Mouse (Mus musculus) heart, adult 11 months (tissue): ENCODE measurements around the gene Sfxn2.

Experiments
- DNase-seq: peaks from one replicate; pipeline ENCODE4 v3.0.0; 2022

The Sfxn2 gene

GRCm38 (mm10) chr19:46599375-46600256, 26.5 kb downstream of the Sfxn2 start:
- DNase-seq = peak; percentile 95

- peak; percentile 91 for DNase-seq
These were observed 27.2 kb downstream of the Sfxn2 start for GRCm38 (mm10) chr19:46600371-46600770.

DNA sequence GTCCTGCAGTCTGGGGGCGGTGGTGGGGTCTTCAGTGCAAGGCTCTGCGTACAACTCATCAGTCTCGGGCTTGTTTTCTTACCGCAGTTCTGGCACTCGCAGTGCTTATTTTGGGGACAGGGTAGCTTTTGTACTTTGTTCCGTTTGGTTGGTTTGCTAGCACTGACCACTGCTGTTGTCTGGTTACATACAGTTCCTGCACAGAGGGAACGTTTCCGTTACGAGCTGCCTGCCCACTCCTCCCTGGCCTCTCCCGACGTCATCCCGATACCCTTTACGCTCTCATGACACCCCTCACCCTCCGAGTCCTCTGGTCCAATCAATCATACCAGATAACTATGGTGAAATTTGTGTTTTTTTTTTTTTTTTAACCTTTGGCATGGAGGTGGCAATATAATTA, 28.3 kb downstream of the Sfxn2 start:
- peak; percentile 96 for DNase-seq

GRCm38 (mm10) chr19:46602406-46602805, 29.2 kb downstream of the Sfxn2 start:
- no peak for DNase-seq

GRCm38 (mm10) chr19:46606718-46607117, 33.6 kb downstream of the Sfxn2 start:
- no peak for DNase-seq

GRCm38 (mm10) chr19:46607424-46607823, 34.3 kb downstream of the Sfxn2 start:
- DNase-seq = peak; percentile 93

GRCm38 (mm10) chr19:46608158-46608557, 35.0 kb downstream of the Sfxn2 start:
- no peak for DNase-seq

- DNase-seq = no peak
These were observed 43.2 kb downstream of the Sfxn2 start for GRCm38 (mm10) chr19:46616378-46616777.

DNA sequence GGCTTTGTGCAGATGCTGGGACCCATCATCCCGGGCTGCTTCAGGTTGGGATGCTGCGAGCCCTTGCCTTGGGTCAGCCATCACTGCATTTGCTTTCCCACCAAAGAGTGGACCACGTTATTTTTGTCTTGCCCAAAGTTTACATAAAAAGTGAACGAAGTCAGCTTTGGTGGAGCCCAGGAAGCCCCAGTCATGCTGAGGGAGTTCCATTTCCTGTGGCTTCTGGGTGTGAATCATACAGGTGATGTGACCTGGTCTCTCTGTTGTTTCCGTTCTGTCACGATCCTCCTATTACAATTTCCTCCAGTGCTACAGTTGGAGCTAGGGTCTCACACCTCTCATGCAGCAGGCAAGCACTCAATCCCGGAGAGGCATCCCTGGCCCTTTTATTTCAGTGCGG, 44.2 kb downstream of the Sfxn2 start:
- DNase-seq = no peak

GRCm38 (mm10) chr19:46618322-46618721, 45.2 kb downstream of the Sfxn2 start:
- peak; percentile 94 for DNase-seq

- peak; percentile 96 for DNase-seq
These were observed 45.8 kb downstream of the Sfxn2 start for GRCm38 (mm10) chr19:46619001-46619400.

DNA sequence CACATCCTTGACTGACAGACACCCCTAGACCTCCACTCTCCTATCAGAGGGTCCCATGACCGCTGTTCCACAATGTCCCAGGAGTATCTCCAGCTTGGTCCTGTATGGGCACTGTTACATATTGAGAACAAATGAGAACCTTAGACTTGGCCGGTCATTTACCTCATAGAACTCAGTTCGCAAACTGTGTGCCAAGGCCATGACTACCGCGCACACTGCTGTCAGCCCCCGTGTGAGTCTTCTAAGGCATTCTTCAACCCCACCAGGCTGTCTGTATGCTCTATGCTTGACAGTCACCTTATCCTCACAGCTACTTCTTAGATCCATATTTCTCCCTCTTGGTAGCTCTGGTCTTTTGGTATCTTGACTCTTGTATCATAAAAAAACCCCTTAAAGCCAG, 46.4 kb downstream of the Sfxn2 start:
- peak; percentile 89 for DNase-seq

GRCm38 (mm10) chr19:46620016-46620808, 47.0 kb downstream of the Sfxn2 start:
- DNase-seq = peak; percentile 94

DNA sequence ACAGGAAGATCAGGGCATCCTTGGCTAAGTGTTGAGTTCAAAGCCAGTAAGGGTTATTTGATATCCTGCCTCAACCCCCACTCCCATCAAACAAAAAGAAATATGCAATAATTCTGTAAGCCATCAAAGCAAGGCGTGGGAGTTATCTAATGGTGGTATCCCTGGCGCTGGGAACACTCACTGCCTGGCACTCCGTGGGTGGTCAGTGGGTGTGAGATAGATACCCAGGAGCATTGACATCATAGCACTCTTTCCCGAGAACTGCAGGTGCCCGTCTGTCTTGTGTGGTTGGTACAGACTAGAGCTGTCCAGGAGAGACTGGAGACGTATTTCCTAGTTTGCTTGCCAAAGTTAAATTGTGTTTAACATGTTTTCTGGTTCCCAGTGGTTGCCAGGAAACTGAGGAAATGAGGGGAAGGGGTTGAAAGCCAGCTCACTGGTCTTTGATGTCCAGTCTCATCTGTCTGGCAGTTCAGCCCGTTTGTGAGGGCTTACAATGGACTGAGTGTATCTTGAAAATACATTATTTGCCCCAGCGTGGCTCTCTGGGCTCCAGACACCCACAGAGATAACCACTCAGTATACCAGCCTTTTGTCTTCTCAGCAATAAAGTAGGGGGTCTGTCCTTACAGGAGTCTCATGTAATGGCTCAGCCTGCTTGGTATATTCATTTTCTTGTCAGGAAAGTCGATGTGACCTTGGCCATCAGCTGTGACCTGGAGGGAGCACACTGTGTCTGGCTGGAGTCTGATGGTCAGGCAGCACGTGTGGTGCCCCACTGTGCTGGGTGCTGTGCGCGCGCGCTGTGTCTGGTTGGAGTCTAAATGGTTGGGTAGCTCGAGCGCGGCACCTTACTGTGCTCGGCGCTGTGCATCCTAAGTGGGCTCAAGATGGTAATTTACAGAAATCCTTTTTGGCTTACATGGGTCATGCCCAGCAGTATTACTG, 48.3 kb downstream of the Sfxn2 start:
- DNase-seq = peak; percentile 89

DNA sequence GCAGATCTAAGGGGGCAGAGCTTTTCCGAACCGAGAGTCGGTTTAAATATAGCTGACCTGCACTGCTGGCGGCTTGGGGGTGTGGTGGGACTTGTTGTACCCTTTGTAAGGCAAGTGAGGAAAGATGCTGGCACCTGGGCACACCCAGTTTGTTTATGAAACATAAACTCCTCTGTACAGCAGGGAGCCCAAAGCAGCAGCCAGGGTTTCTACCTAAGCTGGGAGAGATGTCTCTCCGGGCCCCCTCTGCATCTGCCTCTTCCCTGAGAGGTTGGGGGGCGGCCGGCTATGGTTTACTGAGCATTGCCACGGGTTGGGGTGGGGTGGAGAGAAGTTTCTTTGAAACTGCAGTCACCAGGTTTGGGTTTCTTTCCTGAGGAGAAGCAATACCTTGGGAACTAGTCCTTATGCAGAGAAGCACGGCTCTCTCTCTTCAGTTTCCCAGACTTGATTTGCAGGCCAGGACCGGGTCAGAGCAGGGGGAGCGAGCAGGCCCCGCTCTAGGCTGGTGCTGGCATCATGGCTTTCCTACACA, 49.6 kb downstream of the Sfxn2 start:
- peak; percentile 93 for DNase-seq

DNA sequence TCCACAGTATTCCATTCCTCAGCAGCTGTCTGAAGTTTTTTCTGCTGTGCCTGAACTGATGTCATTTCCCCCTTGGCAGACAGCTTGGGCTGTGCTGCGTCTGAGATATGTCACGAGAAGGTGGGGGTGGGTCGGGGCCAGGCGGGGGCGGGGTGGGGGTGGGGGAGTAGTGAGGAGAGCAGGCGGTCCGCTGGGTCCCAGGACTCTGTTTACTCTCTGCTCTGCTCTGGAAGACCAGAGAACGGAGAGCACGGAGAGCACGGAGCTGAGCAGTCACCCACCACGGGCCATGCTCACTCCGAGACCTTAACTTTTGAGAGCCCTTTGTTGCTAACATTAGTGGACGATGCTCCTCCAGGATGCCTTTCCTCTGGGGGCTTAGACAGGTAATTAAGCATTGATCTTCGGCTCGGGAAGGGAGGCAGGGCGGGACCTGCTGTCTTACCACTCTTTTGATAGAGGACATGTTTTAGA, 50.1 kb downstream of the Sfxn2 start:
- DNase-seq = peak; percentile 97

- peak; percentile 98 for DNase-seq
These were observed 50.9 kb downstream of the Sfxn2 start for GRCm38 (mm10) chr19:46623790-46624772.

DNA sequence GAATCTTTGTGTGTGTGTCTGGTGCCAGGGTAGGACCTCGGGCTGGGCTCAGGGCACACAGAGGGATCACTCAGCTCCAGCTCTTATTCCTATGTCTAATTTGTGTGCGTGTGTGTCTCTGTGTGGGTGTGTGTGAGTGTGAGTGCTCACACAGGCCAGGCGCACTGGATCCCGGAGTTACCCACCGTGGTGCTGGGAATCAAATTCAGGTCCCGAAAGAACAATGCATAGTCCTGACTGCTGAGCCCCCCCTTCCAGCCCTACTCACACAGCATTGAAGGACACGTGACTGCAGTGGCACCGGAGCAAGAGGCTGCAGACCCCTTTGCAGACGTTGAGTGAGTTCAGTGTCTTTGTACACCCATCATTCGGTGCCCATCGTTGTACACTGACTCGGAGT, 51.9 kb downstream of the Sfxn2 start:
- peak; percentile 92 for DNase-seq

- no peak for DNase-seq
These were observed 52.4 kb downstream of the Sfxn2 start for GRCm38 (mm10) chr19:46625519-46625918.

- DNase-seq = peak; percentile 96
These were observed 55.2 kb downstream of the Sfxn2 start for GRCm38 (mm10) chr19:46628403-46628802.

DNA sequence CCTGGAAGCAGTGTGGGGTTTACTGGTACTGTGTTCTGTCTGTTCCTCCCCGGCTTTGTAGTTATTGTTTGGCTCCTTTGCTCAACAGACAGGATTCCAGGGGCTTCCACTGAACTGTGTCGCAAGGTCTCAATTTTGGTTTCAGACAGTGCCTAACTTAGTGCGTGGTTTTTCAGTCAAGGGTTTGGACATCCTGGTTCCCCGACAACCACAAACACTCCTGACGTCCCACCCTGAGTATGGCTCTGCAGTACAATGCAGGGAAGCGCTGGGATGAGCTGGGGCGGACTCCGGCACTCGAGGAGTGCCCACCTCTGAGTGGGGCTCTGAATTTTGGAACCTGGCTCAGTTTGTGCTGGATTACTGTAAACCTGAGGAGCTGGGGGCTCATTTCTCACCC, 56.6 kb downstream of the Sfxn2 start:
- DNase-seq = peak; percentile 91
